Mouse (Mus musculus) stomach, embryonic 16.5 days (tissue): ENCODE measurements around the gene Rbfox3. TPM values are rescaled to one million over a fixed set of nuclear protein-coding genes. Genes with fewer than 3 reads are reported as not detected.

ENCODE experiments used
- ATAC-seq: fragments of 200-750 bp; cut with Nextera tagmentation; 2 replicates; pipeline ENCODE4 v1.8.0; 2017; ENCODE audit warnings: moderate number of reproducible peaks, moderate TSS enrichment; ENCODE audit not compliant: insufficient read depth, low FRiP score
- H3K27ac ChIP-seq: fragments of 300-500 bp; sonication (generic); 2 replicates; pipeline ENCODE4 v1.5.1; 2014; ENCODE audit warnings: low read length
- H3K27me3 ChIP-seq: fragments of 300-500 bp; sonication (generic); 2 replicates; pipeline ENCODE4 v1.6.1; 2014; ENCODE audit warnings: low read length, control low read depth, mixed read lengths; ENCODE audit not compliant: control insufficient read depth, insufficient read depth
- H3K36me3 ChIP-seq: fragments of 300-500 bp; sonication (generic); 2 replicates; pipeline ENCODE4 v1.6.1; 2014; ENCODE audit warnings: low read length; ENCODE audit not compliant: control insufficient read depth, insufficient read depth
- H3K4me1 ChIP-seq: fragments of 300-500 bp; sonication (generic); 2 replicates; pipeline ENCODE4 v1.6.1; 2014; ENCODE audit warnings: low read length, control low read depth, mixed read lengths; ENCODE audit not compliant: control insufficient read depth, insufficient read depth
- H3K4me2 ChIP-seq: fragments of 300-500 bp; sonication (generic); 2 replicates; pipeline ENCODE4 v1.6.1; 2014; ENCODE audit warnings: low read depth, low read length, mixed read lengths
- H3K4me3 ChIP-seq: fragments of 300-500 bp; sonication (generic); replicated peaks from 2 replicates; pipeline ENCODE4 v1.5.1; 2014; ENCODE audit warnings: mild to moderate bottlenecking, low read length
- H3K9ac ChIP-seq: fragments of 300-500 bp; sonication (generic); 2 replicates; pipeline ENCODE4 v1.6.1; 2014; ENCODE audit warnings: low read length
- H3K9me3 ChIP-seq: fragments of 300-500 bp; sonication (generic); replicated peaks from 2 replicates; pipeline ENCODE4 v1.6.1; 2016; ENCODE audit warnings: low read length, control low read depth; ENCODE audit not compliant: control insufficient read depth
- WGBS: fragments of 180-500 bp; shearing (Covaris S2); extraction: QIAGEN DNeasy Blood & Tissue Kit; methylation state at CpG from one replicate; pipeline ENCODE4 v1.1.7; 2014; 5-methylcytosine and 5-hydroxymethylcytosine counted together
- polyA plus RNA-seq: library from polyadenylated mRNA; unstranded; fragments of >200 nt; fragmentation: Nextera tagmentation; extraction: Ambion mirVana; gene quantifications from 2 replicates; pipeline ENCODE4 v1.2.1, GENCODE M21; 2015

The Rbfox3 gene
- polyA plus RNA-seq, 1 experiment from 2014 or later = 1.1 TPM

DNA sequence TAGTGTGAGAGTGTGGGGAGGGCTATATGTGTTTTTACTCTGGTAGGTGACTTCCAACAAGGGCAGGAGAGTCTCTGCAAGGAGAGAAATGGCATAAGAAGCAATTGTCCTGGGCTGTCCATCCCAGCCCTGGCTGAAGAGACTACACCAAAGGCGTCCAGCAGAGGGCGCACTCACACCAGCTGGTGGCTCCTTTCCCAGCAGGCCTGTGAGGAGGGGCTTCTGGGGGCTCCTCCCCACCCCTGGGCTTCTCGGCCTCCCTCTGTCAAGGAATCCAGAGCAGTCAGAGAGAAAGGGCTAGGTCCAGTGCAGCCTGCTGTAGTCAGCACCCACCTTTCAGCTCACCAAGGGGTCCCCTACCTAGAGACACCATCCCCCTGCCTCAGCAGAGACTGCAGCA, 337.8 kb downstream of the Rbfox3 start:
- no peak overlapping the region for H3K9ac ChIP-seq
- no peaks in the 10 kb centered on the region for H3K9me3 ChIP-seq
- no peak overlapping the region for H3K4me2 ChIP-seq
- no peak for ATAC-seq
- H3K4me1 ChIP-seq = no peaks in the 10 kb centered on the region
- no peak overlapping the region for H3K4me3 ChIP-seq
- 0% methylated on average over 3 of the region's 3 CpGs for WGBS
- no peaks in the 10 kb centered on the region for H3K36me3 ChIP-seq
- H3K27ac ChIP-seq = no peak overlapping the region
- H3K27me3 ChIP-seq = peaks cover 51% of the 10 kb centered on the region

DNA sequence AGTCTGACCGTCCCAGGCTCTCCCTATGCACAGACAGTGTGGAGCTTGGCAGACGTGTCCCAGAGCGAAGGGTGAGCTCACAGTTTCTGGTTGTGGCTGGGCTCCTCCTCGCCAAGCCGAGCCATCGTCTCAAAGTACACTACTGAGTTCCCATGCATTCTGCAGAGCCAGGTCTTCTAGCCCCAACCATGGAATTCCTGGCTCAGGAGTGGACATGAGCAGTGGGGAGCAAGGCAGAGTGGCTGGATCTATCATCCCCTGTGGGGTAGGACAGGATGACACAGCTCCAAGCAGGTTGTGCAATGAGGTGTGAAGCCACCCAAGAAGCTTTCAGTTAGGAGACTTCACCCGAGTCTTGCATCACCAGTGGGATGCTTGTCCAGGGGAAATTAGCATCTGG, 338.4 kb downstream of the Rbfox3 start:
- Histone ChIP-seq H3K4me1 (no peaks in the 10 kb centered on the region), H3K9me3 (no peaks in the 10 kb centered on the region), H3K27ac (no peak overlapping the region), H3K9ac (no peak overlapping the region), H3K36me3 (no peaks in the 10 kb centered on the region), H3K27me3 (peaks cover 57% of the 10 kb centered on the region), H3K4me3 (no peak overlapping the region), H3K4me2 (no peak overlapping the region)
- no peak for ATAC-seq
- WGBS = 65% methylated on average over 7 of the region's 7 CpGs

DNA sequence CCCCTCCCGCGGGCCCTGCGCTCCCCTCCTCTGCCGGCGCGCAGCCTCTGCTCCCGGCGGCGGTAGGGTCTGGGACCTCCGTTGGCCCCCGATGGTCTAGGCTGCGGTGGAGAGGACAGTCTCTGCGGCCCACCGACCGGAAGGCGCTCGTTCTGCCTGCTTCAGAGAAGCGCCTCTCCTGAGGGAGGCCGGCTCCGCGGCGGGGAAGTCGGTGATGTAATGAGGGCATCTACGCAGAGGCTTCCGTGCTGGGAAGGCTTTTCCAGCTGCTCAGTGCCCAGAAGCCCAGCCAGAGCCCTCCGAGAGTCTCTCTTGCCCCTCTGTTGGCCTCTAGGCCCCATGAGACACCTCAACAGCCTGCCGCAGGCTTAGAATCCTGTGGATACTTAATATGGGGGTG, 341.2 kb downstream of the Rbfox3 start:
- H3K36me3 ChIP-seq = no peaks in the 10 kb centered on the region
- WGBS = under 1% methylated on average over 27 of the region's 27 CpGs
- no peak overlapping the region for H3K27ac ChIP-seq
- H3K4me3 ChIP-seq = 0 out of 2 replicates have a peak overlapping the region, but pooled peaks have one; percentile 13
- no peak overlapping the region for H3K9ac ChIP-seq
- H3K4me1 ChIP-seq = no peaks in the 10 kb centered on the region
- peak overlapping the region; percentile 27; the same call in 1 of the 2 replicates for H3K4me2 ChIP-seq
- H3K27me3 ChIP-seq = peaks cover 76% of the 10 kb centered on the region
- no peak for ATAC-seq
- no peaks in the 10 kb centered on the region for H3K9me3 ChIP-seq

DNA sequence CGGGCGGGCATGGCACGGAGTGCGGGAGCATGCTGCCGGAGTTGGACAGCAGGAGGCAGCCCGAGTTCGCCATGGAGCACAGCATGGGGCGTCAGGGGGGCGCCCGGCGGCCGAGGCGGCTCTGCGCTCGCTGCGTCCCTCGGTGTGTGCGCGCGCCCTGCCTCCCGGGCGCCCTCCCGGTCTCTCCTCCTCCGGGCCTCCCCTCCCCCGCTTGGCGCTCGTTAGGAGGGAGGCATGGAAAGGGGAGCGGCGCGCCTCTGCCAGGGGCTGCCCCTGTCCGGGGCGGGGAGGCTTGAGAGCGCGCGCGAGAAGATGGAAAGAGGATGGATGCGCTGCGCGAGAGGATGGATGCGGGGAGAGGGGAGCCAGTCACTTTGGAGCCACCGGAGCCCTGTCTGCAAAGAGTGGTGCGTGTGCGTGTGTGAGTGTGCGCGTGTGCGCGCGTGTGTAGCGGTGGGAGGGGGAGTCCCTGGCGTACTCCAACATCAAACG, 341.8 kb downstream of the Rbfox3 start:
- H3K4me1 ChIP-seq = no peaks in the 10 kb centered on the region
- H3K9ac ChIP-seq = no peak overlapping the region
- ATAC-seq = no peak
- H3K4me2 ChIP-seq = peak overlapping the region; percentile 27
- peak overlapping the region; percentile 13 for H3K4me3 ChIP-seq
- no peak overlapping the region for H3K27ac ChIP-seq
- no peaks in the 10 kb centered on the region for H3K36me3 ChIP-seq
- under 1% methylated on average over 43 of the region's 51 CpGs for WGBS
- H3K27me3 ChIP-seq = peaks cover 76% of the 10 kb centered on the region
- H3K9me3 ChIP-seq = no peaks in the 10 kb centered on the region

DNA sequence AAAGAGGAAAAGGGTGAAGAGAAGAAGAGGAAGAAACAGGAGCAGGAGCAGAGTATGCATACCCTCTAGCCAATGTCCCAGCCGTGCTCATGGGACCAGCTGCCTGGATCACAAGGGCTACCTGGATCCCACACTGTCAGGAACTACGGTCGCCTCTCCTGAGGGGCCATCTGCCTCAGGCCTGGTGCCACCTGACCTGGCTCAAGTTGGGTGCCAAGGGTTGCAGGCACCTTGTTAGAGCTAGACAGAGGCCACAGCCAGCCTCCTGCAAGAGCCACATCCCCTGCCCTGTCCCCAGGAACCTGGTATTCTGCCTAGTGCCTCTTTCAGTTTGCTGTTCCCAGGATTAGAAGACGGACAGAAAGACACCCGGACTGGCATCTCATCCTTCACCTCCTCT, 347.5 kb downstream of the Rbfox3 start:
- no peaks in the 10 kb centered on the region for H3K9me3 ChIP-seq
- no peak overlapping the region for H3K9ac ChIP-seq
- peaks cover 28% of the 10 kb centered on the region for H3K27me3 ChIP-seq
- no peak overlapping the region for H3K4me2 ChIP-seq
- WGBS = 85% methylated on average over 5 of the region's 5 CpGs
- no peaks in the 10 kb centered on the region for H3K36me3 ChIP-seq
- no peak for ATAC-seq
- no peak overlapping the region for H3K4me3 ChIP-seq
- H3K27ac ChIP-seq = no peak overlapping the region
- H3K4me1 ChIP-seq = no peaks in the 10 kb centered on the region

DNA sequence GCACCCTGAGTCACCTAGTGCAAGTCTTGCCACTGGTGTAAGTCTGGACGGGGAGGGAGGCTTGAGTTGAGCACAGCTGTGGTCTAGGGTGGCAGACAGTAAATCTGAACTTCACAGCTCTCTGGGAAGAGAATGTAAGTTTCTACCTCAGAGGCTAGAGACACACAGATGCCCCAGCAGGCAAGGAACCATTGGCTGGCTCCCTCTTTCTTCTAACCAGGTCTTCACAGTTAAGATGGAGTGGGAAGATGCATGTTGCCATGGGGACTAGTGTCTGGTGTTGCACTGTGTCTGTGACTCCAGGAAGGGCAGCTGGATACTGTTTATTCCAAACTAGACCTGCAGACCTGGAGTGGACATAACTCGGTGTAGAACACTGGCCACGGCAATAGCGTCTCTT, 348.6 kb downstream of the Rbfox3 start:
- 73% methylated on average over 4 of the region's 4 CpGs for WGBS
- no peak overlapping the region for H3K9ac ChIP-seq

DNA sequence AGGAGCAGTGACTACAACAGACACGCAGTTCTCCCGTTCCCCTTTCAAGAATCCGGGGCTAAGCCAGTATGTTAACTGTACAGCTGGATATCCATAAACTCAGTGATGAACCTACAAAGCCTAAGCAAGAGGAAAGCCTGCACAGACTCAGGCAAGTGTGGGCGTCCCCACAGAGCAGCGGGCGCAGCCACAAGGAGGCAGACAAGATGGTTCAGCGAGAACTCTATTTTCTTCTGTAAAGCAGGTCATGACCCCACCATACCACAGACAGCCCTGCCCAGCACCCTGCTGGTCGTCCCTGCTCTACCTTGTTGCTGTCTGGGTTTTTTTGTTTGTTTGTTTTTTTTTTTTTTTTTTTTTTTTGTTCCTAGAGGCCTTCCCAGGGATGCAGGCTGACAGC, 353.2 kb downstream of the Rbfox3 start:
- H3K9ac ChIP-seq = no peak overlapping the region
- 64% methylated on average over 8 of the region's 8 CpGs for WGBS
- no peak for ATAC-seq
- no peaks in the 10 kb centered on the region for H3K27me3 ChIP-seq
- H3K9me3 ChIP-seq = no peaks in the 10 kb centered on the region
- H3K4me3 ChIP-seq = no peak overlapping the region
- no peak overlapping the region for H3K4me2 ChIP-seq
- no peak overlapping the region for H3K27ac ChIP-seq
- H3K4me1 ChIP-seq = peaks cover 5% of the 10 kb centered on the region
- H3K36me3 ChIP-seq = no peaks in the 10 kb centered on the region

More for the DNA sequence above, 348.6 kb downstream of the Rbfox3 start:
- Histone ChIP-seq H3K4me3 (no peak overlapping the region), H3K4me2 (no peak overlapping the region), H3K36me3 (no peaks in the 10 kb centered on the region), H3K27ac (no peak overlapping the region), H3K4me1 (no peaks in the 10 kb centered on the region), H3K9me3 (no peaks in the 10 kb centered on the region), H3K27me3 (peaks cover 18% of the 10 kb centered on the region)
- ATAC-seq = no peak

DNA sequence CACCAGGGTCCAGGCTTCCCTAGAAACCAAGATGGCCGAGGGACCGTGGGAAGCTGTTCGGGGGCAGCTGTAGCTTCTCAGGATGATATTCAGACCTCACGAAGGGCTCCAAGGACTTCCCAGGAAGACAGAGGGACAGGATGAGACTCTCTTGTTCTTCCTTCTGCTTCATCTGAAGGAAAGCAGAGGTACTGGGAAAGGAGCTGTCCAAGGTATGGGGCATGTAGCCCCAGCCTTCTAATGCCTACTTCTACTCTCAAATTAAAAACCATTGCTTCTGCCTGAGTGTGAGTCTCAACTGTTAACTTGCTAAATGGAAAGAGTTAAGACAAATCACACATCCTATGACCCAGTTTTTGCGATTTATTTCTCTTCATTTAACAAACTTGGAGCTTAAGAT, 355.8 kb downstream of the Rbfox3 start:
- Histone ChIP-seq H3K9ac (no peak overlapping the region), H3K27me3 (no peaks in the 10 kb centered on the region), H3K4me1 (peaks cover 15% of the 10 kb centered on the region), H3K4me3 (no peak overlapping the region), H3K27ac (no peak overlapping the region), H3K9me3 (no peaks in the 10 kb centered on the region), H3K4me2 (no peak overlapping the region), H3K36me3 (no peaks in the 10 kb centered on the region)
- 61% methylated on average over 5 of the region's 5 CpGs for WGBS
- ATAC-seq = no peak

DNA sequence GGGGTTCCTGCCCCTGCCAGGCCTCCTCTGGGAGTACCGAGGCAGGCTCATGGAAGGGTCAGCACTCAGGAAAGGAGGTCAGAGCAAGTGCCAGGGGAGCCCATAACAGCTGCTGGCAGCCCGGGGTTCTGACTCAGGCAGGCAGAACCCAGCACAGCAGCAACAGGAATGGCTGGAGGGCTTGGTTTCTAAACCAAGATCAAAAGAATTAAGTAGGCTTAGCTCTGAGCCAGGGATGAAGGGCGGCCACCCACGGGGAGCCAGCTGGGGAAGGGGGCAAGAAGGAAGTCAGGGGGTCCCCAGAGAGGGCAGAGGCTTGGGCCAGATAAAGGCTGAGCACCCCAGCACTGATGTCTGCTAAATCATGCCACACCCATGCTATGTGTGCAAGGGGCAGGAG, 356.9 kb downstream of the Rbfox3 start:
- Histone ChIP-seq H3K4me3 (no peak overlapping the region), H3K27ac (no peak overlapping the region), H3K4me2 (no peak overlapping the region), H3K27me3 (no peaks in the 10 kb centered on the region), H3K36me3 (no peaks in the 10 kb centered on the region), H3K9me3 (no peaks in the 10 kb centered on the region), H3K9ac (no peak overlapping the region), H3K4me1 (peaks cover 15% of the 10 kb centered on the region)
- WGBS = 20% methylated on average over 4 of the region's 4 CpGs
- no peak for ATAC-seq

DNA sequence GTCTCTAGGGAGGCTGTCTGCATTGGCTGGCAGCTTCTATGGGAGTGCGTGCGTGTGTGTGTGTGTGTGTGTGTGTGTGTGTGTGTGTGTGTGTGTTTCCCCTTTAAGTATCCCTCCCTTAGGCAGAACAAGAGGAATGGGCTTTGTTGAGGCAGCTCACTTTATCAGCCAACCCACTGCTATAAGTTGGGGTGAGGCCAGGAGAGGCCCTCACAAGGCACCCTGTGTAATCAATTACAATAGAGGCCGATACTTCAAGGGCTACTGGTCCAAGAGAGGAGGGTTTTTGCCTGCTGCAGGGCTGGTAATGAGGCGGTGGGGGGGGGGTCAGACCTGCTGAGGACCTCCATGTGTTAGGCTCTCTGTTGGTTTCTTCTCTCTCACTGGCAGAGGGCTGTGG, 357.5 kb downstream of the Rbfox3 start:
- H3K9me3 ChIP-seq = no peaks in the 10 kb centered on the region
- H3K4me2 ChIP-seq = no peak overlapping the region
- 35% methylated on average over 4 of the region's 4 CpGs for WGBS
- no peaks in the 10 kb centered on the region for H3K36me3 ChIP-seq
- peaks cover 15% of the 10 kb centered on the region for H3K4me1 ChIP-seq
- no peak overlapping the region for H3K27ac ChIP-seq
- H3K9ac ChIP-seq = no peak overlapping the region
- no peak for ATAC-seq
- no peaks in the 10 kb centered on the region for H3K27me3 ChIP-seq
- H3K4me3 ChIP-seq = no peak overlapping the region
